In genomic region chrX:18093274-18093673, GRCm38 (mm10) we compare ENCODE assay signal across 33 mouse cellular contexts. TPM values are rescaled to one million over a fixed set of nuclear protein-coding genes. Genes with fewer than 3 reads are reported as not detected.
"Had no signal": no experiment of that assay in that cellular context is flagged by ENCODE, and none has a peak within 500 bp of the region (broad histone marks: within the 10 kb centered on the region; RNA-seq: fewer than 3 reads in every experiment).

No protein-coding gene starts in this region.

- DNase-seq: heart, postnatal 10 days; heart, postnatal 14 days; heart, postnatal 36 days; heart, postnatal 4 days; kidney, adult 11 months; kidney, adult 18-20 months; kidney, adult 2 months; kidney, adult 8-10 months; kidney, adult 9 months; kidney, postnatal 10 days; kidney, postnatal 14 days; kidney, postnatal 25 days; kidney, postnatal 36 days; kidney, postnatal 4 days; layer of hippocampus, adult 9-11 months; layer of hippocampus, postnatal 36 days had no signal

- ATAC-seq: hindbrain, embryonic 16.5 days; hindbrain, postnatal 0 days; inflammation-experienced regulatory T-cells, adult 6 months; intestine, embryonic 15.5 days; intestine, embryonic 16.5 days; intestine, postnatal 0 days had no signal

RNA-seq across cellular contexts. Expression of gene Dusp21, which starts 52.4 kb away (rescaled TPM):
- total RNA-seq: heart, postnatal 10 days; heart, postnatal 14 days; heart, postnatal 25 days; heart, postnatal 36 days; heart, postnatal 4 days; hematopoietic stem cell, adult 5-6 weeks; hindbrain, postnatal 0 days; layer of hippocampus, adult 18-20 months; layer of hippocampus, adult 2 months; layer of hippocampus, adult 8-10 months; layer of hippocampus, postnatal 10 days; layer of hippocampus, postnatal 14 days; layer of hippocampus, postnatal 25 days; layer of hippocampus, postnatal 36 days; left cerebral cortex, adult 18-20 months; left cerebral cortex, adult 2 months; left cerebral cortex, adult 8-10 months had no signal
